In genomic region chr1:191960946-191961345, GRCm38 (mm10) we compare ENCODE assay signal across 25 mouse cellular contexts. TPM values are rescaled to one million over a fixed set of nuclear protein-coding genes. Genes with fewer than 3 reads are reported as not detected.
A peak's percentile ranks its signal among the peaks of the same experiment; 100 is the strongest.
DNase-seq lines count a peak whose midpoint lies in the region; ATAC-seq and TF ChIP-seq lines count a peak whose summit lies in the region.
"Had no signal": no experiment of that assay in that cellular context is flagged by ENCODE, and none has a peak within 500 bp of the region (broad histone marks: within the 10 kb centered on the region; RNA-seq: fewer than 3 reads in every experiment).

No protein-coding gene starts in this region.

- no peaks in the 10 kb centered on the region for H3K9me3 ChIP-seq in midbrain, embryonic 11.5 days (ENCODE audit: control insufficient read depth, low read length)
- H3K9me3 ChIP-seq in midbrain, embryonic 16.5 days (replicated peaks; ENCODE audit: control insufficient read depth, low read length, poor library complexity, severe bottlenecking) = no peaks in the 10 kb centered on the region
- peaks cover 19% of the 10 kb centered on the region for H3K9me3 ChIP-seq in CH12.LX (replicated peaks; ENCODE audit: low read length)
- no peaks in the 10 kb centered on the region for H3K9me3 ChIP-seq in liver, embryonic 11.5 days (ENCODE audit: control insufficient read depth, low read length)
- H3K9me3 ChIP-seq: G1E had no signal

- no peak overlapping the region for H3K4me3 ChIP-seq in midbrain, embryonic 11.5 days (ENCODE audit: low read depth, low read length)
- H3K4me3 ChIP-seq in midbrain, embryonic 16.5 days (ENCODE audit: low read depth, low read length) = no peak overlapping the region
- H3K4me3 ChIP-seq in CH12.LX (replicated peaks in 1 of 3; ENCODE audit: low read depth in 2 of 3, low read length in 2 of 3, poor library complexity in 1 of 3) = no peak overlapping the region
- H3K4me3 ChIP-seq in liver, embryonic 11.5 days (ENCODE audit: low read depth, low read length) = no peak overlapping the region

- no peaks in the 10 kb centered on the region for H3K27me3 ChIP-seq in midbrain, embryonic 11.5 days (ENCODE audit: control insufficient read depth, insufficient read depth, low read length)
- H3K27me3 ChIP-seq in midbrain, embryonic 16.5 days (ENCODE audit: control insufficient read depth, insufficient read depth, low read depth, low read length) = no peaks in the 10 kb centered on the region
- H3K27me3 ChIP-seq in CH12.LX (replicated peaks) = no peaks in the 10 kb centered on the region
- H3K27me3 ChIP-seq in liver, embryonic 11.5 days (replicated peaks; ENCODE audit: control insufficient read depth, insufficient read depth, low read length) = no peaks in the 10 kb centered on the region
- H3K27me3 ChIP-seq: Patski had no signal

- 60% methylated on average over 2 of the region's 2 CpGs for WGBS in midbrain, embryonic 11.5 days
- WGBS in midbrain, embryonic 16.5 days = 64% methylated on average over 2 of the region's 2 CpGs
- WGBS in liver, embryonic 11.5 days = 53% methylated on average over 2 of the region's 2 CpGs

- H3K36me3 ChIP-seq in midbrain, embryonic 11.5 days (ENCODE audit: control insufficient read depth, insufficient read depth, low read length) = no peaks in the 10 kb centered on the region
- H3K36me3 ChIP-seq in midbrain, embryonic 16.5 days (ENCODE audit: control insufficient read depth, insufficient read depth, low read length) = no peaks in the 10 kb centered on the region
- H3K36me3 ChIP-seq in CH12.LX (replicated peaks in 1 of 2; ENCODE audit: control insufficient read depth in 1 of 2, insufficient read depth in 1 of 2, low read length in 1 of 2) = peaks cover 0 to 6% of the 10 kb centered on the region in 2 experiments
- H3K36me3 ChIP-seq in liver, embryonic 11.5 days (ENCODE audit: control insufficient read depth, insufficient read depth, low read length) = no peaks in the 10 kb centered on the region
- H3K36me3 ChIP-seq: G1E had no signal

- dilution Hi-C loops in CH12.LX (cut with MboI; ENCODE audit: extremely low pct_ligation_motif_present, extremely low pct_unique_long_range_greater_than_20kb, low sequenced_read_pairs) = no loop called here

- no peak overlapping the region for H3K9ac ChIP-seq in midbrain, embryonic 11.5 days (ENCODE audit: low read length)
- H3K9ac ChIP-seq in midbrain, embryonic 16.5 days (ENCODE audit: low read depth, low read length) = no peak overlapping the region
- H3K9ac ChIP-seq in CH12.LX (ENCODE audit: insufficient read depth, low read depth) = no peak overlapping the region
- H3K9ac ChIP-seq in liver, embryonic 11.5 days (ENCODE audit: low read depth, low read length) = no peak overlapping the region

- no peak; the same call in none of the 2 replicates for TF ChIP-seq EP300 in CH12.LX (IDR thresholded peaks at IDR 0.05; ENCODE audit: low read length)

- H3K4me2 ChIP-seq in midbrain, embryonic 11.5 days = no peak overlapping the region
- no peak overlapping the region for H3K4me2 ChIP-seq in midbrain, embryonic 16.5 days (ENCODE audit: low read length)
- H3K4me2 ChIP-seq in CH12.LX (ENCODE audit: insufficient read depth, low read depth, poor library complexity, severe bottlenecking) = no peak overlapping the region
- H3K4me2 ChIP-seq in liver, embryonic 11.5 days = no peak overlapping the region

- in situ Hi-C loops in CH12.LX (cut with MboI; ENCODE audit: low pct_ligation_motif_present, low pct_unique_long_range_greater_than_20kb, low sequenced_read_pairs) = no loop called here

- H3K27ac ChIP-seq in midbrain, embryonic 11.5 days (ENCODE audit: low read depth, low read length) = no peak overlapping the region
- H3K27ac ChIP-seq in midbrain, embryonic 16.5 days (ENCODE audit: low read length) = no peak overlapping the region
- no peak overlapping the region for H3K27ac ChIP-seq in CH12.LX (ENCODE audit: insufficient read depth, low read depth)
- no peak overlapping the region for H3K27ac ChIP-seq in liver, embryonic 11.5 days (ENCODE audit: low read depth, low read length)

- no peak for TF ChIP-seq POLR2A in CH12.LX (IDR thresholded peaks at IDR 0.05; ENCODE audit: low read depth, low read length)

- no peak for TF ChIP-seq RAD21 in CH12.LX (IDR thresholded peaks at IDR 0.05; ENCODE audit: low read depth, low read length)

- no peaks in the 10 kb centered on the region for H3K79me2 ChIP-seq in CH12.LX (replicated peaks; ENCODE audit: control insufficient read depth, extremely low read depth, insufficient read depth, poor library complexity, severe bottlenecking)

- H3K4me1 ChIP-seq in midbrain, embryonic 11.5 days (ENCODE audit: control insufficient read depth, insufficient read depth, low read length) = no peaks in the 10 kb centered on the region
- H3K4me1 ChIP-seq in midbrain, embryonic 16.5 days (ENCODE audit: control insufficient read depth, insufficient read depth, low read length) = no peaks in the 10 kb centered on the region
- H3K4me1 ChIP-seq in CH12.LX (ENCODE audit: control insufficient read depth in 1 of 2, insufficient read depth in 2 of 2) = peaks cover 10 to 42% of the 10 kb centered on the region in 2 experiments
- H3K4me1 ChIP-seq in liver, embryonic 11.5 days (replicated peaks; ENCODE audit: control insufficient read depth, insufficient read depth, low read length) = no peaks in the 10 kb centered on the region; the same call in 1 of the 2 replicates

- peak; percentile 46 for DNase-seq in heart, adult 11 months
- no peak for DNase-seq in heart, adult 18-20 months
- DNase-seq in midbrain, embryonic 11.5 days (ENCODE audit: low spot score, missing footprints) = peak; percentile 35
- DNase-seq in CH12.LX (ENCODE audit: extremely low read depth) = peak; percentile 32
- DNase-seq in induced T-regulatory cell, adult 2 months (ENCODE audit: low read depth) = peak; percentile 20
- DNase-seq in adrenal gland, adult (ENCODE audit: inconsistent age in 2 of 2, low spot score in 1 of 2) = no peak
- no peak for DNase-seq in liver, embryonic 11.5 days (ENCODE audit: low spot score)
- DNase-seq: adrenal gland, adult 2 months; adrenal gland, adult 8-10 months; adrenal gland, postnatal 10 days; adrenal gland, postnatal 14 days; adrenal gland, postnatal 25 days; adrenal gland, postnatal 36 days; B cell, adult 2 months; cerebellum, adult 11 months; cerebellum, adult 11-12 months; cerebellum, adult 18-20 months; cerebellum, adult 2 months had no signal

- no peak for ATAC-seq in midbrain, embryonic 11.5 days (ENCODE audit: low FRiP score)
- ATAC-seq in midbrain, embryonic 16.5 days = no peak
- no peak for ATAC-seq in liver, embryonic 11.5 days (replicated peaks; ENCODE audit: low FRiP score)
- ATAC-seq: activated CD4-positive, CD25-positive, alpha-beta regulatory T cell, adult 4 months; CD4-positive, CD25-positive, alpha-beta regulatory T cell, adult 4 months; Patski had no signal

- TF ChIP-seq CTCF in CH12.LX (conservative IDR thresholded peaks at IDR 0.05 in 1 of 2, IDR thresholded peaks at IDR 0.05 in 1 of 2; ENCODE audit: low read depth in 2 of 2, low read length in 2 of 2) = no peak

TF ChIP-seq in CH12.LX, 34 proteins besides CTCF, POLR2A, EP300 and RAD21:
- TF ChIP-seq SMC3 (IDR thresholded peaks at IDR 0.05; ENCODE audit: low read depth, low read length) (no peak), CHD1 (IDR thresholded peaks at IDR 0.05; ENCODE audit: low read depth, low read length) (no peak), E2F4 (IDR thresholded peaks at IDR 0.05; ENCODE audit: insufficient replicate concordance, low read depth, low read length) (no peak), PAX5 (IDR thresholded peaks at IDR 0.05; ENCODE audit: low read length) (no peak), ETS1 (conservative IDR thresholded peaks at IDR 0.05; ENCODE audit: low read depth, low read length) (0 out of 2 replicates have a peak, but pooled peaks have one; percentile 9), CHD2 (IDR thresholded peaks at IDR 0.05; ENCODE audit: low read length) (no peak), MAX (IDR thresholded peaks at IDR 0.05; ENCODE audit: low read length) (no peak), BHLHE40 (IDR thresholded peaks at IDR 0.05; ENCODE audit: low read depth, low read length) (peak; percentile 53), MAFK (IDR thresholded peaks at IDR 0.05; ENCODE audit: insufficient replicate concordance, low read length) (0 out of 2 replicates have a peak, but pooled peaks have one; percentile 10), JUND (conservative IDR thresholded peaks at IDR 0.05; ENCODE audit: low read depth, low read length) (no peak; the same call in 1 of the 2 replicates), IRF4 (IDR thresholded peaks at IDR 0.05; ENCODE audit: low read depth, low read length) (peak; percentile 63), MXI1 (IDR thresholded peaks at IDR 0.05; ENCODE audit: low read depth, low read length) (no peak), MAZ (IDR thresholded peaks at IDR 0.05; ENCODE audit: low read depth, low read length) (no peak)

RNA-seq across cellular contexts. Expression of gene Rd3, which starts 16.2 kb away (rescaled TPM):
- under 1 TPM; 0.15 to 0.26 TPM for total RNA-seq in heart, adult 18-20 months (2021)
- 1.3 and 1.7 TPM in 2 replicates for polyA plus RNA-seq in midbrain, embryonic 11.5 days (2014; fragmentation: Nextera tagmentation; extraction: Ambion mirVana)
- 2.5 and 3.0 TPM in 2 replicates for polyA plus RNA-seq in midbrain, embryonic 16.5 days (2015; fragmentation: Nextera tagmentation; extraction: Ambion mirVana)
- total RNA-seq in CH12.LX (2012; rRNA removed) (0.25 and 0.29 TPM in 2 replicates), CH12.LX (2014; rRNA removed) (0.47 and 0.58 TPM in 2 replicates)
- polyA plus RNA-seq in CH12.LX (2012; ENCODE audit: insufficient read length, low read depth) = 0.44 and 0.55 TPM in 2 replicates
- polyA plus RNA-seq in liver, embryonic 11.5 days (2014; fragmentation: Nextera tagmentation; extraction: Ambion mirVana) = 0.21 TPM in 1 of 2 replicates, not detected in the other
- total RNA-seq: adrenal gland, postnatal 14 days; G1E; MEL had no signal
- polyA plus RNA-seq: C2C12, G1E had no signal

RNA-seq across cellular contexts. Expression of gene Slc30a1, which starts 54.4 kb away (rescaled TPM):
- total RNA-seq in heart, adult 18-20 months (2021) = 10 to 100 TPM; 16.4 to 19.5 TPM
- 2.4 and 2.6 TPM in 2 replicates for polyA plus RNA-seq in midbrain, embryonic 11.5 days (2014; fragmentation: Nextera tagmentation; extraction: Ambion mirVana)
- 2.3 and 2.8 TPM in 2 replicates for polyA plus RNA-seq in midbrain, embryonic 16.5 days (2015; fragmentation: Nextera tagmentation; extraction: Ambion mirVana)
- total RNA-seq in CH12.LX (2012; rRNA removed) (4.5 and 4.6 TPM in 2 replicates), CH12.LX (2014; rRNA removed) (8.9 and 9.4 TPM in 2 replicates)
- polyA plus RNA-seq in CH12.LX (2012; ENCODE audit: insufficient read length, low read depth) = 12.7 and 15.8 TPM in 2 replicates
- 2.6 and 3.1 TPM in 2 replicates for polyA plus RNA-seq in liver, embryonic 11.5 days (2014; fragmentation: Nextera tagmentation; extraction: Ambion mirVana)

Comparison
In these comparisons a context has a peak if more than half of its experiments do, and no peak if none do; other contexts are left out.
1. DNase-seq: peak in heart, adult 11 months (single experiment), midbrain, embryonic 11.5 days (single experiment), CH12.LX (single experiment) and induced T-regulatory cell, adult 2 months (single experiment); none in heart, adult 18-20 months (0 of 2), adrenal gland, adult (0 of 2) and liver, embryonic 11.5 days (single experiment).